Mouse (Mus musculus): Measurements from ENCODE around the gene Cd4. TPM values are rescaled to one million over a fixed set of nuclear protein-coding genes. Genes with fewer than 3 reads are reported as not detected.

Cd4 gene
- polyA plus RNA-seq (2014; fragmentation: Nextera tagmentation; extraction: Ambion mirVana) = 0.11 TPM in 1 of 2 replicates, not detected in the other

DNA sequence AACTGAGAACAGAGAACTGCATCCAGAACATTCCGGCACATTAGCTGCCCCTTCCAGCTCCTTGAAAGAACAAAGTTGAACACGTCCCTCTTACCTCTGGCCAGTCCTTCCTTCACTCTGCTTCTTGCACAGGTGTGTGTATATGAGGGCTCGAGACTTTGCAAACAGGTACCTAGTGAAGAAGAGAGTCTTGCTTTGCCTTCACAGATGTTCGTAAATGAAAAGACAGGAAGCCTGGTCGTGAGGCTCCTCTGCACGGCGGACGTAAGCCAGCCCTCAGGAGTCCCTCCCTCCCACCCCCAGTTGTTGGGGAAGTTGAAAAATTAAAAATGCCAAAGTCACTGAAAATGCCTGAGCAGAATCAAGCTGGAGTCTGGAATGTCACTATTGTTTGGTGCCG lies at the start of gene Cd4:
Cd4 (minus strand) TSS at position 236 of the 400 bp plus-strand sequence.
- ATAC-seq (ENCODE audit: insufficient read depth) = no peak
- H3K36me3 ChIP-seq (ENCODE audit: insufficient read depth) = no peaks in the 10 kb centered on the region
- H3K9me3 ChIP-seq (ENCODE audit: low read depth, low read length) = no peaks in the 10 kb centered on the region
- H3K27me3 ChIP-seq (ENCODE audit: insufficient read depth, low read length) = no peaks in the 10 kb centered on the region
- H3K27ac ChIP-seq (ENCODE audit: low read depth) = no peak within 1 kb of the TSS
- TF ChIP-seq CTCF (IDR thresholded peaks at IDR 0.05; ENCODE audit: low read depth) = no peak
- no peaks in the 10 kb centered on the region for H3K4me1 ChIP-seq (ENCODE audit: insufficient read depth)
- no peak within 1 kb of the TSS for H3K4me2 ChIP-seq
- H3K4me3 ChIP-seq (ENCODE audit: low read depth, low read length) = no peak within 1 kb of the TSS
- no peak for DNase-seq
- no peak within 1 kb of the TSS for H3K9ac ChIP-seq
- WGBS = 79% methylated on average over 9 of the region's 9 CpGs

- Histone ChIP-seq H3K27ac (ENCODE audit: low read depth) (no peak overlapping the region), H3K27me3 (ENCODE audit: insufficient read depth, low read length) (no peaks in the 10 kb centered on the region)
These were observed 49.5 kb upstream of the Cd4 start for GRCm38 (mm10) chr6:124937493-124937892.

GRCm38 (mm10) chr6:124936681-124937080 lies 48.7 kb upstream of the Cd4 start:
- no peaks in the 10 kb centered on the region for H3K27me3 ChIP-seq (ENCODE audit: insufficient read depth, low read length)
- no peak for TF ChIP-seq CTCF (IDR thresholded peaks at IDR 0.05; ENCODE audit: low read depth)
- no peak overlapping the region for H3K4me2 ChIP-seq
- H3K36me3 ChIP-seq (ENCODE audit: insufficient read depth) = peaks cover 69% of the 10 kb centered on the region
- no peak overlapping the region for H3K27ac ChIP-seq (ENCODE audit: low read depth)
- DNase-seq (no peak), ATAC-seq (ENCODE audit: insufficient read depth) (no peak)
- H3K4me3 ChIP-seq (ENCODE audit: low read depth, low read length) = no peak overlapping the region
- no peaks in the 10 kb centered on the region for H3K9me3 ChIP-seq (ENCODE audit: low read depth, low read length)
- WGBS = 57% methylated on average over 1 of the region's 1 CpGs
- H3K4me1 ChIP-seq (ENCODE audit: insufficient read depth) = peaks cover 10% of the 10 kb centered on the region
- H3K9ac ChIP-seq = no peak overlapping the region

More at GRCm38 (mm10) chr6:124937493-124937892, 49.5 kb upstream of the Cd4 start:
- Histone ChIP-seq H3K9ac (no peak overlapping the region), H3K4me2 (no peak overlapping the region), H3K4me1 (ENCODE audit: insufficient read depth) (peaks cover 5% of the 10 kb centered on the region), H3K4me3 (ENCODE audit: low read depth, low read length) (no peak overlapping the region), H3K36me3 (ENCODE audit: insufficient read depth) (peaks cover 69% of the 10 kb centered on the region), H3K9me3 (ENCODE audit: low read depth, low read length) (no peaks in the 10 kb centered on the region)
- 65% methylated on average over 2 of the region's 2 CpGs for WGBS
- ATAC-seq (ENCODE audit: insufficient read depth) (no peak), DNase-seq (no peak)
- no peak for TF ChIP-seq CTCF (IDR thresholded peaks at IDR 0.05; ENCODE audit: low read depth)

- DNase-seq = no peak
- H3K27me3 ChIP-seq (ENCODE audit: insufficient read depth, low read length) = no peaks in the 10 kb centered on the region
- ATAC-seq (ENCODE audit: insufficient read depth) = no peak
- H3K4me3 ChIP-seq (ENCODE audit: low read depth, low read length) = no peak overlapping the region
- H3K4me1 ChIP-seq (ENCODE audit: insufficient read depth) = peaks cover 12% of the 10 kb centered on the region
- H3K4me2 ChIP-seq = no peak overlapping the region
- TF ChIP-seq CTCF (IDR thresholded peaks at IDR 0.05; ENCODE audit: low read depth) = no peak
- H3K9ac ChIP-seq = no peak overlapping the region
- WGBS = 91% methylated on average over 7 of the region's 7 CpGs
- peaks cover 67% of the 10 kb centered on the region for H3K36me3 ChIP-seq (ENCODE audit: insufficient read depth)
- no peak overlapping the region for H3K27ac ChIP-seq (ENCODE audit: low read depth)
- H3K9me3 ChIP-seq (ENCODE audit: low read depth, low read length) = no peaks in the 10 kb centered on the region
These were observed 46.6 kb upstream of the Cd4 start for GRCm38 (mm10) chr6:124934670-124935069.

GRCm38 (mm10) chr6:124933127-124933526 lies 45.1 kb upstream of the Cd4 start:
- Histone ChIP-seq H3K4me2 (peak overlapping the region; percentile 91), H3K4me3 (ENCODE audit: low read depth, low read length) (0 out of 2 replicates have a peak overlapping the region, but pooled peaks have one; percentile 89), H3K36me3 (ENCODE audit: insufficient read depth) (peaks cover 53% of the 10 kb centered on the region)

DNA sequence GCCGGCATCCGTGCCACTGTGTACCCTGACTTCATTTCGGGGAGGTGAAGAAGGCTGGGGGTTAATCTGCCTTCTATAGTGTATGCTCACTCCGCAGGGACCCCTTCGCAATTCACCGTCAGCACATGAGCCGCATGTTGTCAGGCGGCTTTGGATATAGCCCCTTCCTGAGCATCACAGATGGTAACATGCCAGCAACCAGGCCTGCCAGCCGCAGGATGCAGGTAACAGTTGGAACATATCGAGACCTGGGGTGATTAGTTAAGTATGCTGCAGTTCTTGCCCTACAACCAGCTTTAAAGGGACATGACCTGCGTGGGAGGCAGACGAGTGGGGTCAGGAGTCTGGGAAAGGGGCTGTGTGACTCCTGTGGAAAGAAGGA lies 44.3 kb upstream of the Cd4 start:
- ATAC-seq (ENCODE audit: insufficient read depth) (no peak), DNase-seq (no peak)
- Histone ChIP-seq H3K9me3 (ENCODE audit: low read depth, low read length) (no peaks in the 10 kb centered on the region), H3K36me3 (ENCODE audit: insufficient read depth) (peaks cover 45% of the 10 kb centered on the region), H3K27ac (ENCODE audit: low read depth) (peak overlapping the region; percentile 95), H3K9ac (peak overlapping the region; percentile 89), H3K27me3 (ENCODE audit: insufficient read depth, low read length) (no peaks in the 10 kb centered on the region), H3K4me3 (ENCODE audit: low read depth, low read length) (peak overlapping the region; percentile 89), H3K4me2 (peak overlapping the region; percentile 91), H3K4me1 (ENCODE audit: insufficient read depth) (peaks cover 12% of the 10 kb centered on the region)
- WGBS = 31% methylated on average over 12 of the region's 12 CpGs
- no peak for TF ChIP-seq CTCF (IDR thresholded peaks at IDR 0.05; ENCODE audit: low read depth)

More at GRCm38 (mm10) chr6:124933127-124933526, 45.1 kb upstream of the Cd4 start:
- Histone ChIP-seq H3K9me3 (ENCODE audit: low read depth, low read length) (no peaks in the 10 kb centered on the region), H3K27me3 (ENCODE audit: insufficient read depth, low read length) (no peaks in the 10 kb centered on the region), H3K4me1 (ENCODE audit: insufficient read depth) (peaks cover 12% of the 10 kb centered on the region), H3K27ac (ENCODE audit: low read depth) (no peak overlapping the region), H3K9ac (no peak overlapping the region)
- ATAC-seq (ENCODE audit: insufficient read depth) = no peak
- TF ChIP-seq CTCF (IDR thresholded peaks at IDR 0.05; ENCODE audit: low read depth) = no peak
- DNase-seq = no peak
- WGBS = 88% methylated on average over 3 of the region's 3 CpGs

DNA sequence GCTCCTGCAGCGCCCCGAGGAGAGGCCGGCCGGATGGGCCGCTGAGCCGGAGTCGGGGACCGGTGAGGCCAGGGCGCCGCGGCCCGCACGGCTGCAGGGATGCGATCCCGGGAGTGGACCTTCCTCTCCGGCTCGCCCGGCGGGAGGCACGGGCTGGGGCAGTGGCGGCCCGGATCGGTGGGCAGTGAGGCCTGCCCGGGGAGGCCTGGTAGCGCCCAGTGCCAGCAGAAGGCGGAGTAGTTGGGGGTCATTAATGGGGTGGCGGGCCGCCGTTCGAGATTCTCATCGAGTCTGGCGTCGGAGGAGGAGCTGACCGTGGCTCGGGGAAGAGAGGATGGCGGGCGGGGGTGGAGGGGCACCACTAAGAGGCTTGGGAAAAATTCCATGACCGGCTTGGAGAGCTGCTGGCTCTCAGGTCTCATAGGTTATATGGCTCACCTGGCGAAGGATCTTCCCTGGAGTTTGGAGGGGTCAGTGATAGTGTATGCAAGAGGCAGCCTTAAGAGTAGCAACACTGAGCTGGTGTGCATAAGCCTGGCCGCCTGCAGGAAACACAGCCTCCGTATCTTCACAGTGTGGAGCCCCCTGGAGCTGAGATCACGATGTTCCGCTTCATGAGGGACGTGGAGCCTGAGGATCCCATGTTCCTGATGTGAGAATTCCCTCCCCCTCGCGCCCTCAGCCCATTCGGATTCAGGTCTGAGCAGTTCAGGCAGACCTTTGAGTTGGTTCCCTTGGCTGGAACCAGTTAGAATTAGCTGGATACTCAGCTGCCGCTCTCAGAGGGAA lies 43.7 kb upstream of the Cd4 start:
- peaks cover 42% of the 10 kb centered on the region for H3K36me3 ChIP-seq (ENCODE audit: insufficient read depth)
- peak; percentile 81 for DNase-seq
- under 1% methylated on average over 48 of the region's 48 CpGs for WGBS

More for the DNA sequence above, 43.7 kb upstream of the Cd4 start:
- no peaks in the 10 kb centered on the region for H3K27me3 ChIP-seq (ENCODE audit: insufficient read depth, low read length)
- no peaks in the 10 kb centered on the region for H3K9me3 ChIP-seq (ENCODE audit: low read depth, low read length)
- TF ChIP-seq CTCF (IDR thresholded peaks at IDR 0.05; ENCODE audit: low read depth) = peak; percentile 65
- H3K4me3 ChIP-seq (ENCODE audit: low read depth, low read length) = peak overlapping the region; percentile 89
- peak; percentile 30; the same call in 1 of the 2 replicates for ATAC-seq (ENCODE audit: insufficient read depth)
- H3K4me1 ChIP-seq (ENCODE audit: insufficient read depth) = peaks cover 12% of the 10 kb centered on the region
- H3K4me2 ChIP-seq = peak overlapping the region; percentile 91
- H3K27ac ChIP-seq (ENCODE audit: low read depth) = peak overlapping the region; percentile 95
- H3K9ac ChIP-seq = peak overlapping the region; percentile 89

Data from lung, embryonic 14.5 days (tissue).